Mouse (Mus musculus): ENCODE results near the gene Gnpda2. TPM values are rescaled to one million over a fixed set of nuclear protein-coding genes. Genes with fewer than 3 reads are reported as not detected.

Gene Gnpda2
- polyA plus RNA-seq, 1 experiment from 2014 or later = 24.0 TPM

Other genes starting within 250 kb of the Gnpda2 start
- not detected in 2 replicates for gene Yipf7, start 49.7 kb downstream of the Gnpda2 start, polyA plus RNA-seq (2016; fragmentation: Nextera tagmentation; extraction: Ambion mirVana)
- 45.0 and 47.9 TPM in 2 replicates for gene Guf1, start 35.4 kb downstream of the Gnpda2 start, polyA plus RNA-seq (2016; fragmentation: Nextera tagmentation; extraction: Ambion mirVana)

Data from midbrain, embryonic 10.5 days (tissue).